Mouse (Mus musculus): ENCODE results near the gene 1700028K03Rik.

The 1700028K03Rik gene

GRCm38 (mm10) chr5:107524281-107524680 lies 10.2 kb upstream of the 1700028K03Rik start:
- in situ Hi-C loops (cut with MboI; ENCODE audit: low pct_unique_long_range_greater_than_20kb in 1 of 2, low sequenced_read_pairs in 2 of 2, unreplicated experiment in 1 of 2), result no loop called here

GRCm38 (mm10) chr5:107528856-107529255 lies 5.7 kb upstream of the 1700028K03Rik start:
- in situ Hi-C loops (cut with MboI; ENCODE audit: low pct_unique_long_range_greater_than_20kb in 1 of 2, low sequenced_read_pairs in 2 of 2, unreplicated experiment in 1 of 2), result no loop called here

- in situ Hi-C loops (cut with MboI; ENCODE audit: low pct_unique_long_range_greater_than_20kb in 1 of 2, low sequenced_read_pairs in 2 of 2, unreplicated experiment in 1 of 2), result no loop called here
These were observed 919 bp upstream of the 1700028K03Rik start for GRCm38 (mm10) chr5:107533590-107533989.

GRCm38 (mm10) chr5:107541696-107542095 lies 7.2 kb downstream of the 1700028K03Rik start:
- in situ Hi-C loops (cut with MboI; ENCODE audit: low pct_unique_long_range_greater_than_20kb in 1 of 2, low sequenced_read_pairs in 2 of 2, unreplicated experiment in 1 of 2), result no loop called here

- in situ Hi-C loops (cut with MboI; ENCODE audit: low pct_unique_long_range_greater_than_20kb in 1 of 2, low sequenced_read_pairs in 2 of 2, unreplicated experiment in 1 of 2), result no loop called here
These were observed 11.4 kb downstream of the 1700028K03Rik start for GRCm38 (mm10) chr5:107545927-107546326.

- in situ Hi-C loops (cut with MboI; ENCODE audit: low pct_unique_long_range_greater_than_20kb in 1 of 2, low sequenced_read_pairs in 2 of 2, unreplicated experiment in 1 of 2), result no loop called here
These were observed 13.4 kb downstream of the 1700028K03Rik start for GRCm38 (mm10) chr5:107547955-107548354.

GRCm38 (mm10) chr5:107548444-107548843 lies 13.9 kb downstream of the 1700028K03Rik start:
- in situ Hi-C loops (cut with MboI; ENCODE audit: low pct_unique_long_range_greater_than_20kb in 1 of 2, low sequenced_read_pairs in 2 of 2, unreplicated experiment in 1 of 2), result no loop called here

GRCm38 (mm10) chr5:107554336-107554735 lies 19.8 kb downstream of the 1700028K03Rik start:
- in situ Hi-C loops (cut with MboI; ENCODE audit: low pct_unique_long_range_greater_than_20kb in 1 of 2, low sequenced_read_pairs in 2 of 2, unreplicated experiment in 1 of 2), result no loop called here

- in situ Hi-C loops (cut with MboI; ENCODE audit: low pct_unique_long_range_greater_than_20kb in 1 of 2, low sequenced_read_pairs in 2 of 2, unreplicated experiment in 1 of 2), result no loop called here
These were observed 22.5 kb downstream of the 1700028K03Rik start for GRCm38 (mm10) chr5:107556969-107557368.

GRCm38 (mm10) chr5:107569148-107569547 lies 34.6 kb downstream of the 1700028K03Rik start:
- in situ Hi-C loops (cut with MboI; ENCODE audit: low pct_unique_long_range_greater_than_20kb in 1 of 2, low sequenced_read_pairs in 2 of 2, unreplicated experiment in 1 of 2), result no loop called here

- in situ Hi-C loops (cut with MboI; ENCODE audit: low pct_unique_long_range_greater_than_20kb in 1 of 2, low sequenced_read_pairs in 2 of 2, unreplicated experiment in 1 of 2), result no loop called here
These were observed 63.0 kb downstream of the 1700028K03Rik start, which contains the start of the genes Rpap2 and Glmn for GRCm38 (mm10) chr5:107597301-107598077. Gene Rpap2, plus strand, starts transcription at chr5:107597373. Gene Glmn, minus strand, starts transcription at chr5:107597888.

- in situ Hi-C loops (cut with MboI; ENCODE audit: low pct_unique_long_range_greater_than_20kb in 1 of 2, low sequenced_read_pairs in 2 of 2, unreplicated experiment in 1 of 2), result no loop called here
These were observed 63.9 kb downstream of the 1700028K03Rik start for GRCm38 (mm10) chr5:107598380-107598779.
